Mouse (Mus musculus) olfactory bulb, adult 2 months (tissue): Measurements from ENCODE around the gene 4933402D24Rik.

Source experiments
- CTCF ChIP-seq: fragments of 200-500 bp; IDR thresholded peaks from 2 replicates; pipeline ENCODE4 v1.5.1; 2012; ENCODE audit warnings: low read depth, mild to moderate bottlenecking, low read length, moderate library complexity; ENCODE audit not compliant: insufficient read depth
- POLR2A ChIP-seq: fragments of 200-500 bp; IDR thresholded peaks from 2 replicates; pipeline ENCODE4 v1.6.1; 2012; ENCODE audit warnings: mild to moderate bottlenecking, low read depth, low read length, moderate library complexity; ENCODE audit not compliant: insufficient read depth

- no peak for TF ChIP-seq POLR2A
- no peak for TF ChIP-seq CTCF
Measured at GRCm38 (mm10) chr1:63805095-63805494, 36.0 kb upstream of the 4933402D24Rik start.
